Mouse (Mus musculus): Measurements from ENCODE around the gene U2af1l4.

Gene U2af1l4

DNA sequence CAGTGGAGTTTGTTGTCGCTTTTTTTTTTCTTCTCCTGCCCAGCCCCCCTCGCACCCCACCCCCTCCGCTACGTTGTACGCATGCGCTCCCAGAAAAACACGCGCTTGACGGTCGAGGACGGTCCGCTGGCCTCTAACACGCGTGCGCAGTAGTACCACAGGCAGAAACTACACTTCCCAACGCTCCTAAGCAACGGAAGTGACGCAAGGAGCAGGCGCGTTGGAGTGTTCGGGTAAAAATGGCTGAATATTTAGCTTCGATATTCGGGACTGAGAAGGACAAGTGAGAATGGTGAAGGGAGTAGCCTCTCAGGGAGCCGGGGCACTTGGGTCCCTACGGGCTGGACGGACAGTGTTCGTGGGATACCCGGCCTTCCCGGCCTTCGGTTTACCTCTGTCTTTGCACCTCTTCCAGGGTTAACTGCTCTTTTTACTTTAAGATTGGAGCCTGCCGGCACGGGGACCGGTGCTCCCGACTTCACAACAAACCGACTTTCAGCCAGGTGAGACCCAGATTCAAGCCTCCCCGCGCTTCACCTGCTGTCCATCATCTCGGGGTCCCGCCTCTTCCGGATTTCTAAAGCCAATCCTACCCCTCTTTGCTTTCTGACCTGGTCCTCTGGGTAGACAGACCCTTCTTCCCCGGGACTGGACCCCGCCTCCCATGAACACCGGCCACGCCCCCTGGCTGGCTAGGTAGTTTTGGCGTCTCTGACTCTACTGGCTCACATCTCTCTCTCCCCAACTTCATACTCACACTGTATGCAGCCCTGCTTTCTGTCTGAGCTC lies at the start of gene U2af1l4, which contains the start of the genes Gm49396 and Psenen:
Gene U2af1l4, plus strand, starts transcription at position 185 of the 789 bp plus-strand sequence.
Gene Gm49396, plus strand, starts transcription at position 228 of the 789 bp plus-strand sequence.
Gene Psenen, minus strand, starts transcription at position 511 of the 789 bp plus-strand sequence.
- DNase-seq (ENCODE audit: low read depth, low spot score), result peak; percentile 96

DNA sequence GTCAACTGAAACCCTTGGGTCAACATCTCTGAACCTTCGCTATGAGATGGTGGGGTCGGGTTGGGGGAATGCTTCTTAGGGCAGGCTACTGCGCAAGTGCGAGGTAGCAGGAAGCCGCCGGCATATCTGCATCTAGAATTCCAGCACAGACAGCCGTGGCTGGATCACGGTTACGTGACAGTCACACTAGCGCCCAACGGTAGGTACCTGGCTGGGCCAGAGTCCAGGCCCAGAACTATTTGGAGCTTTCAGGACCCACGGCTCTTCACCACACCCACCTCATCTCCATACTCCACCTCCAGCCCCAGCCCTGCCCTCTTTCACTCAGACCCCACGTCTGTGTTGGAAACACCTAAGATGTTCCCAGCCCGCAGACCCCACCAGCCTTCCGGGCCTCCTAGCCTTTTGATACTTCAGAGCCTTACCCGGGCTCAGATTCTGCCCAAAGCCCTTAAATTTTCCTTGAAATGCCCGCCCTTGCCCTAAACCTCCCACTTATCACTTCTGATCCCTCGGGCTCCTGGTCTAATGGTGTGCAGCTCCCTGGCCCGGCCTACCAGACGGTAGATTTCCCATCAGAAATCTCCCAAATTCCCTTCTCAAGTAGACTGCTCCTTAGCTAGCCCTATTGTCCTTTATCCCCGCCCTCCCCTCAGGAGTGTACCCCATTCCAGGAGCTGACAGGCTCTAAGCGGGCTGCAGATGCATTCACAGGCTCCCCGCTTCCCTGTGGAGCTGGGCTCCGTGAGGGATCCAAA lies 47.9 kb upstream of the U2af1l4 start:
- DNase-seq (ENCODE audit: low read depth, low spot score), result no peak

DNA sequence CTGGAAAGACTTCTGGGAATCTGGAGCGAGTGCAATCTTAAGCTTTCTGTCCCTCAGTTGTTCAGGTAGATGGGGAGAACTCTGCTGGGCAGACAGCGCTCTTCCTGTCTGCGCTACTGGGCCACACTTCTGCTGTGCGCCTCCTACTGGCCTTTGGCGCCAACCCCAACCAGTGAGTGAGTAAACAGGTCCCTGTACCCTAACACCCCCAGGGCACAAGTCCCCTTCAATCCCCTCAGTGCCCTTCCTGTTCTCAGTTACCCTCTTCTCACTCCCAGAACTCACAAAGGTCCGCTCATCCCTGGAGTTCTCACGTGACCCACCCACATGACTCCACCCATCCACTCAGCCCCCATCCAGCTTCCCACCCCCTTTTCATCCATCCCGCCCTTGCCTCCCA lies 44.8 kb upstream of the U2af1l4 start:
- no peak for DNase-seq (ENCODE audit: low read depth, low spot score)

DNA sequence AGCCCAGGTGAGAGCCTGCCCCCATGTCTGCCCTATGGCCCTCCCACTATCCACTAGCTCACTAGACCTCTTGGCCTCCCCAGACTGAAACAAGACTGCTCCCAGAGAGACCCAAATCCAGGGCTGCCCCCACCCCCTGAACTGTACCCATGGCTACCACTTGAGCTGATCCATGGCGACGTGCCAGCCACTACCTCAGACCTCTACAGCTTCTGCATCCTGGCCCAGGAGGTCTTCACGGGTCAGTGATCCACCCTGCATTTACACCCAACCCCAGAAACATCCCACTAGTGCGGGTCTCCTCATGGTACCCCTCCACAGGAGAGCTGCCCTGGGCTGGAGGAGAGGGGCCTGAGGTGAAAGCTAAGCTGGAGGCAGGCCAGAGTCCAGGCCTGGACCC lies 42.7 kb upstream of the U2af1l4 start:
- no peak for DNase-seq (ENCODE audit: low read depth, low spot score)

DNA sequence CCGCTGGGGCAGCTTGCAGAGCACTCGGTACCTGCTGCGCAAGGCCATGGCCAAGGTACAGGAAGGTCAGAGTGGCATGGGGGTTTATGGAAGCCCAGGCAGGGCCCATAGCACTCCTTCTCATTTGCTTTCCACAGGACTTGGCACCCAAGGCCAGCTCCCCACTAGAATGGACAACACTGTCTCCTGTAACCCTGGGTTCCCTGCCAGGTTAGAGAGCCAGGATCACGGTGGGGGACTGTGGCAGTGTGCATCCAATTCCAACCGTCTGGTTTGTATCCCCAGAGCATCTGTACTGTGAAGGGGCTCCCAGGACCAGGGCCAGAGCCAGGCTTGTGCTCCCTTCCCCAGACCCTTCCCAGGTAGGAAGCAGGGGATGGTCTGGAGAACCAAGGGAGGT lies 42.2 kb upstream of the U2af1l4 start:
- no peak for DNase-seq (ENCODE audit: low read depth, low spot score)

DNA sequence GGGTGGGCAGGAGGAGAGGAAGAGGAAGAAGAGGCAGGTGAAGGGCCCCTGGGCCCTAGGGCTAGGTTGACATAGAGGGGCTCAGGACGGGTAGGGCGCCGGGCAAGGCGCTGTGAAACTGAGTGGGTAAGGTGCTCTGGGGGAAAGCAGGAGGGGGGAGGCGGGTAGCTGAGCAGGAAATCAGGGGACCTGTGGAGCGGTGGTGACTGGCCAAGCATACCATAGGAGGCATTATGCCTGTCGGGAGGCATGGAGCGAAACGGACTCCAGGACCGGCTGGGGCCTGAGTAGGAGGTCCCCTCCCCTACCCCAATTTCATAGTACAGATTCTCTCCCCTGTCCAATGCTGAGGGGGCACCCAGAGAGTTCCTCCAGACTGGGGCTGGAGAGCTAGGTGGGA lies 40.2 kb upstream of the U2af1l4 start:
- DNase-seq (ENCODE audit: low read depth, low spot score), result no peak

DNA sequence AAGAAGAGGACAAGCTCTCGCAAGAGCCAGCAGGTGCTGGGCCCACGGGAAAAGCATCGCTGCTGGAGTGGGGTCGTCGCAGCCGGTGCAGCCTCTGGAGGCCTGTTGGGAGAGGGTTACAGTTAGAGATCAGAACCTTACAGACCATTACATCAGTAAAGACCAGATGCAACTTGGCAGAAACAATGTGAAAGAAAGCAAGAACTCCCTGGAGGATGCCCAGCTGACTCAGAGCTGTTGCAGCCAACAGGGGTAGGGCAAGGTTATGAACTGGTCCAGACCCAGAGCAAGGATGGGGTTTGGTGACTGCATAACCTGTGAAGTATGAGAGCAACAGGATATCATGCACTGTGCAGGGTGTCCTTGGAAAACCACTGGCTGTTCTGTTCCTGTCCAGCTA lies 38.6 kb upstream of the U2af1l4 start:
- no peak for DNase-seq (ENCODE audit: low read depth, low spot score)

DNA sequence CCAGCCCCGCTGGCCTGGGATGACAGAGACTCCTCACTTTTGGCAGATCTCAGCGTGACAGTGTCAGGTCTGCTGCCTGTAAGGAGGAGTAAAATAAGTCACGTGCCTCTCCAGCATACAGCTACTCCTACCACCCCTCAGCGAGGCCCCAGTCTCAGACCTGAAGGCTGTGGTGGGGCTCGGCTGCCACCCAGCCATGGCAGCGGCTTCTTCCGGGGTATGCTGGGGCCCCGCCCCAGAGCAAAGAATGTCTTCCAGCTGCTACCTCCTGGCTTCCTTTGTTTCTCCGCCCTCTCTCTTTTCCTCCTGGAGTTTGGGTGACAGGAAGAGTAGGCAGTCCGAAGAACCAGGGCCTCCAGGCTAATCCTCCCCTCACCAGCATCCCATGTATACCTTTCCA lies 37.1 kb upstream of the U2af1l4 start:
- DNase-seq (ENCODE audit: low read depth, low spot score), result no peak

DNA sequence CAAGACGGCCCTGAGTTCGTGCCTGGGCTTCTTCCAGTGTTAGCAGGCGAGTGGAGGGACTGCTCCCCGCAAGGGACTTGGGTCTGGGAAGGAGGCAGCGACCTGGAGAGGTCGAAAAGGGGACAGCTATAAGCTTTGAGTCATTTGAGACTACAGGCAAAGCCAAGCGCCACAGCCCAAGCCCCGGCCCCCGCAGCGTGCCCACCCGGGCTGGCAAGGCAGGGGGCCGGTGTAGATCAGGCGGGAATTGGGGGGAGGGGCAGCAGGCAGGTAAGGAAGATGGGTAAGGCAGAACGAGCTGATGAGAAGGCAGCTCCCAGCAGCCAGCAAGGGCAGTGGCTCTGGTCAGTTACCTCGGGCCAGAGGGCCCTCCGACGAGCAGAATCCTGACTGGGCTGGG lies 36.7 kb upstream of the U2af1l4 start:
- no peak for DNase-seq (ENCODE audit: low read depth, low spot score)

DNA sequence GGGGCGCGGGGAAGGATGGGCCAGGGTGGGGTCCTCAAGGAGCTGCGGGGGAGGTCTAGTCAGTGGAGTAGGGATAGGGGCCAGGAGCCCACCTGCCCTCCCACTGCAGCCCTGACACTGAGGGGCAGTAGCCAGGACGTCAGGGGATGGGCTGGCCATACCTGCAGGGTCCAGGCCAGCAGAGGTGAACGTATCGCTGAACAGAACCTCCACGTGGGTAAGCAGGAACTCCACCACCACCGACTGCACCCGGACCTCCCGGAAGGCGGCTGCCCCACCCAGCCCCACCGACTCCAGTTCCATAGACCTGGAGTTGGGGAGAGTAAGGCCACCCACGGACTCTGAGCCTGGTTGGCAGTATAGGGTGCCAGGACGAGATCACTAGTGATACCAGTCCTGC lies 36.1 kb upstream of the U2af1l4 start:
- no peak for DNase-seq (ENCODE audit: low read depth, low spot score)

DNA sequence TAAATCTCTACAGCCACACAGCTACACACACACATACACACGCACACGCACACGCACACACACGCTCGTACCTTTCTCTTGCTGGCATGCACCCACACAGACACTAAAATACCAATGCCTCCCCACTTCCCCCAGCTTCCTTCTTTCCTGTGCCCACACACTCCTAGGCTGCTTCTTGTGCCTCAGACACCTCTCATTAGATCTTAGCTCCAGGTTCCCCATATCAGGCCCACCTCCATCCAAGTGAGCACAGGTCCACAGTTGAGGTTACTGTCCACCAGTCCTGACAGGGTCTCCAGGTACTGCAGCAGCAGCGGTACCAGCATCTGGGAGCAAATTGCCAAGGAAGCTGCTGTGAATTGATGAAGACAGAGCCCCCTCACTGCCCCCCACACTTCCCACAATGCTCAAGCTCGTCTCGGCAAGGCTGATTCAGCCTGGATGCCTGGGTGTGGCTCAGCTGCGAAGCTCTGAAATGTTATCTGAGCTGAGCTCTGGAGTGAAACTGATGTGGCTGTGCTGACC lies 31.7 kb upstream of the U2af1l4 start:
- peak; percentile 93 for DNase-seq (ENCODE audit: low read depth, low spot score)

DNA sequence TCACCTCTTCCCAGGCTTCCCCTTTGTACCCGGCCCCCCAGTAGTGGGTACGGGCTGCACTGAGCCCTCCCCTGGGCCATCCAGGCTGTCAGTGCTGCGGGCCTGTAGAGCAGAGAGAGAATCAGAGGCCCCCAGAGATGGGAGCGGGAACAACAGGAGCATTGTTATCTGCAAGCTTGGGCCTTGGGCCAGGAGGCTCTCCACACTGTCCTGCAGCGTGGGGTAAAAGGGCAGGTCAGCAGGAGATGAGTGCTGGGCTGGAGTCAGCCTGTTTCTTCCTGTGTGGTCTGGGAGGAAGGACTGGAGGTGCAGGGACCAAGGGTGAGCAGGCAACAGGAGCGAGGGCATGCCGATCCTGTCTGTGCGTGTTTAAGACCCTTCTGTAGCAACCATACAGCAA lies 30.2 kb upstream of the U2af1l4 start:
- DNase-seq (ENCODE audit: low read depth, low spot score), result no peak

DNA sequence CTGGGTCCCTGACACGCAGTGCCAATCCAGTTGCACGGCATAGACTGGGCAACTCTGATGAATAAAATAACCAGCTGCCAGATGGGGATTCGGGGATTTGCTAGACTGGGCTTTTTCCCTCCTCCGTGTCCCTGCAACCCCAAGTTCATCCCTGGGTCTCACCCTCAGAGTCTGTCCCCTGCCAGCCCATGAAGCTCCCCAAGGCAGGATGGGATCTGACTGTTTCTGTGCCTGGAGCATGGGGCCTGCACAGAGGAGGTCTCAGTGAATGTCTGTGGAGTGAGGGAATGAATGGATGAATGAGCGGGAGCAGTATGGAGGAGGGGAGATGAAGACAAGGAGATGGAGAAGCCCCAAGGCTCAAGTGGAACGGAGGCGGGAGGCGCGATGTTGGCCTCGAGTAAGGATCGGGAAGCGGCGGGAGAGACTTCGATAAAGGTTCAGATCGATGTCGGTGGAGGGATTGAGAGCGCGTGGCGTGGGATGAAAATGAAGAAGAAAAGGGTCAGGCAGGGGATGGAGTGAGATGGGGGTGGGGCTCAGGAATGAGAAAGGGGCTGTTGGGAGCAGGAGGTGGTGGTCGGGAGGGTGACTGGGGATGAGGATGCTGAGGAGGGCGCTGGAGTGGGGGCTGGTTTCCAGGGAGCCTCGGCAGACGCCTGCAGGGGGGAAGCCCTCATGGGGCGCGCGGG lies 29.0 kb upstream of the U2af1l4 start:
- no peak for DNase-seq (ENCODE audit: low read depth, low spot score)

DNA sequence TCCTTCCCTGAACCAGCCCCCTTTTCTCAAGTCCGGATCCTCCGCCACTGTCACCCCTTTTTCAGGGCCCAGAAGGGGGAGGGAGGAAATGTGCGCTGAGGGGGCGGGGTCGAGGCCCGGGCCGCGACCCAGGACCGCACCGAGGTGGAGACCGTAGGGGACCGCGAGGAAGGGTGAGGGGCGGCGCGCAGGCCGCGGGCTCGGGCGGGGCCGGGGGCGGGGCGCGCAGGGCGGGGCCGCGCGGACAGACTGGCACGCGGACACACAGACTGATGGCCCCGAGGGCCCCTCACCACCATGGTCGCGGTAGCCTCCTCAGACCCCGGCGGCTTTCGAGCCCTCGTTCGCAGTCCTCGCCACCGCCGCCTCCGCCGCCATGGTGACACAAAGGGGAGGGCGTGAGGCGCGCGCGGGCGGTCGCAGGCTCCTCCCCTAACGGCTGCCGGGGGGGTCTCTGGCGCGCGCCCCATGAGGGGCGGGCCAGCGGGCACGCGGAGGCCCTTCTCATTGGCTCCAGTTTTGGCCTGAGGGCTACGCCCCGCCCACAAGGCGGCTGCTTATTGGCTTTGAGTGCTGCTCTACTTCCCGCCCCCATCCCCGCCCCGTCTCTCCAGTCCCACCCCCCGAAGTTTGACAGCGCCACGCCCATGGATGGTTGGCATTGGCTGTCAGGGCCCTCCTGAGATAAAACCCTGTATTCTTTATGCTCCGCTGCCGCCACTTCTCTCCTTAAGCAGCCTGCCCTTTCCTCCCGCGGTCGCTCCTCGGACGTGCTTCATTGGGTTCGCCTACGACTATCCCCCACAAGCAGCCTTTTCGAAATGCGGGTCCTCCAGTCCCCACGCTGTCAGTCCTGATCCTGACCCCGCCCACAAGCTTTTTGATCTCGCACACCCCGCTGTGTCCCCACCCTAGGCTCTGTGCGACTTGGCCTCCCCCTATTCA lies 28.2 kb upstream of the U2af1l4 start, which contains the start of gene Arhgap33:
Gene Arhgap33, minus strand, starts transcription at position 428 of the 945 bp plus-strand sequence.
- peak; percentile 97 for DNase-seq (ENCODE audit: low read depth, low spot score)

DNA sequence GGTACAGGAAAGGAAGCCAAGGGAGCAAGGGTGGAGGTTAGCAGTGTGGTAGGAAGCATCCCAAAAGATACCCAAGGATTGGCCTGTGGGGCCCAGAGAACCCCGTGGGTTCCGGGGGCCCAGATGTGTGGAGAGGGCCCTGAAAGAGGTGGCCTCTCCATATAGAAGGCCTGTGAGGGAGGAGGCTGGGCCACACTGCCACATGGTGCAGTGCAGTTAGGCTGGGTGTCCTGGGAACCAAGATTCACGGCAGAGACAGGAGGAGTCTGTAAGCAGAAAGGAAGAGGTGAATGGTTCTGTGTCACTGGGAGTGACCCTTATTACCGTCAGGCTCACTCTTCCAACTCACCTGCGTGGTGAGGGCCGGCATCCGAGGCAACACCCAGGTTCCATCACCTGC lies 22.5 kb upstream of the U2af1l4 start:
- no peak for DNase-seq (ENCODE audit: low read depth, low spot score)

DNA sequence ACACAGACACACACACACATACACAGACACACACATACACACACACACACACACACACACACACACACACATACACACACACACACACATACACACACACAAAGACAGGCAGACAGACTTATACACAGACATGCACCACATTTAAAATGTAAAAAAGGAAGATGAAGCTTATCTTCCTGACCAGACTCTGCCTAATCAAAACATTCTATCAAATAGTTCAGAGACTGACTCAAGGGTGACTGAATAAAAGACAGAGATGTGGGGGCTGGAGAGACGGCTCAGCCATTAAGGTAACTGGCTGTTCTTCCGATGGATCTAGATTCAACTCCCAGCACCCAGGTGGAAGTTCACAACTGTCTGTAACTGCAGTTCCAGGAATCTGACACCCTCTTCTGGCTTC lies 18.8 kb upstream of the U2af1l4 start:
- DNase-seq (ENCODE audit: low read depth, low spot score), result no peak

DNA sequence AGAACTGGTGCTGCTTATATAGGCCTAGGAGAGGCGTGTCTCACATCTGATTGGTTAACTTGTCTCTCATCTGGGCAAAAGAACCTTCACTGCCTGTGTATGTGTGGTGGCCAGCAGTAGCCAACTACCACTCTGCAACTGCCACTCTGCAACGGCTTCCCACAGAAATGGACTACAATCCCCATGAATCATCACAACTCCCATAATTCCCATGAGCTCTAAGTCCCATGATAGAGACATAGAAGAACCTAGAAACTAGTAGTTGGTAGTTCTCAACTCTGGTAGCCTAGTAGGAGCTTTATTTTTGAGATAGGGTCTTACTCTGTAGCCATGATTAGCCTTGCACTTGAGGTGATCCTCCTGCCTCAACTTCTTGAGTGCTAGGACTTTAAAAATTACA lies 13.2 kb upstream of the U2af1l4 start:
- DNase-seq (ENCODE audit: low read depth, low spot score), result no peak

DNA sequence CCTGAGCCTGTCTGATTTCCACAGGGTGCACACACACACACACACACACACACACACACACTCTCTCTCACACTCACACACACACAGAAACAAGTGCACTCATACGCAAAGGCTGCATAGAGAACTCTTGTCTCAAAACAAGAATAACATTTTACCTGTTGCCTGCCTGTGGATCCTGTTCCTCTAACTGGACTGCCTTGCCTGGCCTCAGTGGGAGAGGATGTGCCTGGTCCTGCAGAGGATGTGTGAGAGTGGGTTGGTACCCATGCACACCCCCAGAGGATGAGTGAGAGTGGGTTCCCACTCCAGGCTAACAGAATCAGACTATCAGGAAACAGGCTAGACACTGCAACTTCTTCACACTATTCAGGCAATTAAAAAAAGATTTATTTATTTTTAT lies 12.5 kb upstream of the U2af1l4 start:
- DNase-seq (ENCODE audit: low read depth, low spot score), result no peak

DNA sequence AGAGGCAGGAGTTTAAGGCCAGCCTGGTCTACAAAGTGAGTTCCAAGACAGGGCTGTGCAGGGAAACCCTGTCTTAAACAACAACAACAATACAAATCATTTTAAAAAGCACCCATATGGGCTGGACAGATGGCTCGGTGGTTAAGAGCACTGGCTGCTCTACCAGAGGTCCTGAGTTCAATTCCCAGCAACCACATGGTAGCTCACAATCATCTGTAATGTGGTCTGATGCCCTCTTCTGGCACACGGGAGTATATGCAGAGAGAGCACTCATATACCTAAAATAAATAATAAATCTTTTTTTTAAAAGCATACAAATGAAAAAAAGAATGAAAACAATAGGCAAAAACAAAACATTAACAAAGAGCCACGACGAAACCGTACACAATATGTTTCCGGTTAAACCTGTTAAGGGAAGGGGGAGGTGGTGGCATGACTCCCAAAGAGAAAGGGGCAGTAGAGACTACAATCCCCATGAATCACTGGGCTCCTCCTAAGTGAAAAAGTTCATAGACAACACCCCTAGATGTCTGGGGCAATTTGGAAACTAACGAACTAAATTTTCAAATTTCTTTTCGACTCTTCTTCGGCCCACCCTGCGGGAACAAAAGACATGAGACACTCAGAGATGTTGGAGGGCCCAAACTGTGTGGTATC lies 11.5 kb upstream of the U2af1l4 start:
- DNase-seq (ENCODE audit: low read depth, low spot score), result no peak
